Mouse (Mus musculus) spleen, adult 2 months (tissue): ENCODE data around the gene Gabpb1. TPM values are rescaled to one million over a fixed set of nuclear protein-coding genes. Genes with fewer than 3 reads are reported as not detected.
A peak's percentile ranks its signal among the peaks of the same experiment; 100 is the strongest.

Source experiments
- DNase-seq, 2 experiments: peaks; one replicate each; pipeline versions ENCODE4 v3.0.0 to v3.0.0-alpha.2; 2012 to 2021; ENCODE audit warnings: low spot score in 2 of 2, low read depth in 1 of 2
- H3K27ac ChIP-seq: fragments of 200-500 bp; 2 replicates; pipeline ENCODE4 v1.5.1; 2012; ENCODE audit warnings: low read length, inconsistent platforms; ENCODE audit not compliant: insufficient read depth
- H3K27me3 ChIP-seq: fragments of 200-500 bp; 2 replicates; pipeline ENCODE4 v1.6.1; 2012; ENCODE audit warnings: mild to moderate bottlenecking, moderate library complexity, low read length, inconsistent platforms; ENCODE audit not compliant: control insufficient read depth, insufficient read depth
- H3K36me3 ChIP-seq: fragments of 200-500 bp; 2 replicates; pipeline ENCODE4 v1.6.1; 2012; ENCODE audit warnings: mild to moderate bottlenecking, low read length, inconsistent platforms; ENCODE audit not compliant: control insufficient read depth, insufficient read depth
- H3K4me1 ChIP-seq: fragments of 200-500 bp; 2 replicates; pipeline ENCODE4 v1.6.1; 2011; ENCODE audit warnings: inconsistent platforms; ENCODE audit not compliant: control insufficient read depth, insufficient read depth, insufficient read length
- H3K4me3 ChIP-seq: fragments of 200-500 bp; 2 replicates; pipeline ENCODE4 v1.5.1; 2011; ENCODE audit warnings: mild to moderate bottlenecking, inconsistent platforms; ENCODE audit not compliant: insufficient read depth, insufficient read length; ENCODE audit errors: extremely low read depth
- CTCF ChIP-seq: fragments of 200-500 bp; IDR thresholded peaks from 2 replicates; pipeline ENCODE4 v1.5.1; 2011; ENCODE audit warnings: mild to moderate bottlenecking, inconsistent platforms; ENCODE audit not compliant: insufficient read depth, insufficient read length, insufficient replicate concordance; ENCODE audit errors: extremely low read depth
- POLR2A ChIP-seq: fragments of 200-500 bp; IDR thresholded peaks from 2 replicates; pipeline ENCODE4 v1.6.1; 2011; ENCODE audit warnings: low read depth, low read length, inconsistent platforms
- WGBS: fragments of 180-500 bp; shearing (Covaris S2); methylation state at CpG from one replicate; pipeline ENCODE4 v1.1.7; 2018; 5-methylcytosine and 5-hydroxymethylcytosine counted together
- polyA plus RNA-seq: library from polyadenylated mRNA; depleted of rRNA; stranded (reverse); fragments of >200 nt; gene quantifications from 2 replicates; pipeline ENCODE4 v1.2.3, GENCODE M21; 2012

The Gabpb1 gene
- polyA plus RNA-seq, 1 experiment: 7.4 TPM

- H3K27ac ChIP-seq: peak overlapping the region; percentile 81
- 96% methylated on average over 7 of the region's 7 CpGs for WGBS
- H3K4me3 ChIP-seq: no peak overlapping the region
- H3K4me1 ChIP-seq: peaks cover 9% of the 10 kb centered on the region; the same call in 1 of the 2 replicates
- DNase-seq: no peak
- no peaks in the 10 kb centered on the region for H3K27me3 ChIP-seq
- TF ChIP-seq CTCF (no peak), POLR2A (no peak)
- H3K36me3 ChIP-seq: no peaks in the 10 kb centered on the region
Observed at GRCm38 (mm10) chr2:126596347-126597072, 79.6 kb downstream of the Gabpb1 start.

- 44% methylated on average over 26 of the region's 26 CpGs for WGBS
- Histone ChIP-seq H3K4me1 (peaks cover 9% of the 10 kb centered on the region; the same call in 1 of the 2 replicates), H3K36me3 (no peaks in the 10 kb centered on the region), H3K27me3 (no peaks in the 10 kb centered on the region), H3K27ac (no peak overlapping the region), H3K4me3 (peak overlapping the region; percentile 37; the same call in 1 of the 2 replicates)
- TF ChIP-seq CTCF (peak; percentile 92; the same call in 1 of the 2 replicates), POLR2A (no peak)
- DNase-seq: peak; percentile 47 to 69
Observed at GRCm38 (mm10) chr2:126593831-126594610, 82.1 kb downstream of the Gabpb1 start.

- Histone ChIP-seq H3K4me1 (no peaks in the 10 kb centered on the region; the same call in 1 of the 2 replicates), H3K27me3 (no peaks in the 10 kb centered on the region), H3K27ac (no peak overlapping the region), H3K4me3 (no peak overlapping the region), H3K36me3 (no peaks in the 10 kb centered on the region)
- no peak for DNase-seq
- WGBS: 89% methylated on average over 4 of the region's 4 CpGs
- TF ChIP-seq POLR2A: no peak
- no peak for TF ChIP-seq CTCF
Observed at GRCm38 (mm10) chr2:126591304-126591703, 84.8 kb downstream of the Gabpb1 start.

- no peak for TF ChIP-seq POLR2A
- 56% methylated on average over 3 of the region's 3 CpGs for WGBS
- Histone ChIP-seq H3K4me1 (no peaks in the 10 kb centered on the region; the same call in 1 of the 2 replicates), H3K4me3 (no peak overlapping the region), H3K27ac (no peak overlapping the region), H3K27me3 (no peaks in the 10 kb centered on the region), H3K36me3 (no peaks in the 10 kb centered on the region)
- DNase-seq: no peak
Observed at GRCm38 (mm10) chr2:126587468-126587867, 88.7 kb downstream of the Gabpb1 start.

- TF ChIP-seq CTCF (no peak), POLR2A (no peak)
- Histone ChIP-seq H3K27me3 (no peaks in the 10 kb centered on the region), H3K4me1 (no peaks in the 10 kb centered on the region; the same call in 1 of the 2 replicates), H3K4me3 (no peak overlapping the region), H3K27ac (no peak overlapping the region), H3K36me3 (no peaks in the 10 kb centered on the region)
- WGBS: 87% methylated on average over 8 of the region's 8 CpGs
- no peak for DNase-seq
Observed at GRCm38 (mm10) chr2:126584621-126585369, 91.3 kb downstream of the Gabpb1 start.

- DNase-seq: no peak
- 50% methylated on average over 6 of the region's 6 CpGs for whole genome bisulfite sequencing
- H3K27me3 ChIP-seq: no peaks in the 10 kb centered on the region
- no peak overlapping the region for H3K4me3 ChIP-seq
- no peaks in the 10 kb centered on the region for H3K36me3 ChIP-seq
- no peak overlapping the region for H3K27ac ChIP-seq
- no peaks in the 10 kb centered on the region; the same call in 1 of the 2 replicates for H3K4me1 ChIP-seq
- no peak for TF ChIP-seq POLR2A
- no peak for TF ChIP-seq CTCF
Observed at GRCm38 (mm10) chr2:126583960-126584359, 92.2 kb downstream of the Gabpb1 start.
